Mouse (Mus musculus) left cerebral cortex, adult 18-20 months (tissue): ENCODE results near the gene Lyrm9. TPM values are rescaled to one million over a fixed set of nuclear protein-coding genes. Genes with fewer than 3 reads are reported as not detected.
A peak's percentile ranks its signal among the peaks of the same experiment; 100 is the strongest.

Experiments used
- DNase-seq, 2 experiments: peaks; one replicate each; pipeline ENCODE4 v3.0.0; 2021 to 2022; ENCODE audit warnings: low spot score in 2 of 2, mixed read lengths in 1 of 2
- long read RNA-seq, 2 experiments: library from polyadenylated mRNA; stranded (forward); transcript quantifications; one replicate each; pipeline ENCODE4 v2.0.0; 2021
- total RNA-seq, 2 experiments: library from RNA; stranded (reverse); gene quantifications; 2 replicates each; pipeline ENCODE4 v1.2.3; 2021

Lyrm9 gene
- 10 to 100 TPM; 28.1 to 32.5 TPM for total RNA-seq
- long read RNA-seq, experiment 1, full-length matches to known transcripts, result 11 of 15 reads
- long read RNA-seq, experiment 1, partial matches to known transcripts, result 0 of 15 reads
- long read RNA-seq, experiment 1, other reads (novel, unspliced or antisense), result 4 of 15 reads
- long read RNA-seq, experiment 2, full-length matches to known transcripts, result 1 of 4 reads
- long read RNA-seq, experiment 2, partial matches to known transcripts, result 0 of 4 reads
- long read RNA-seq, experiment 2, other reads (novel, unspliced or antisense), result 3 of 4 reads

GRCm38 (mm10) chr11:78826442-78827013 is at the start of gene Lyrm9:
Gene Lyrm9, plus strand, starts transcription at chr11:78826584.
- peak; percentile 95 to 97 for DNase-seq

- no peak for DNase-seq
Measured at GRCm38 (mm10) chr11:78777851-78778680, 48.3 kb upstream of the Lyrm9 start.

- no peak for DNase-seq
Measured at GRCm38 (mm10) chr11:78780002-78780401, 46.4 kb upstream of the Lyrm9 start.

DNA sequence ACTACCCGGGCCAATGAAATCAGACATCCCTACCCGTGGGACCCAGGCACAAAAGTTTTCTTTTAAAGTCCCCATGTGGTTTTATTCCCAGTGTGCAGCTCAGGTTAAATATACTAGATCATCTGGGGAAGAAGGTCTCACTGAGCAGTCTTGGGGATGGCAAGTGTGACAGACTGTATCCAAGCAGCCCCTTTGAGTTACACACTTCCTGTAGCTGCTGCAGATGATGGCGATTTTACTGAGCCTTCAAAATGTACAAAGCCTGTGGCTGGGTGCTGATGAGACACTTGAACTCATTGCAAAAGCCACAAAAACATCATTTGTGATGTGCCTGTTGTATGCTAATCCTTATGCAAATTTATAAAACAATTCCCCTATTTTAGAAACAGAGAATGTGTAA is 45.8 kb upstream of the Lyrm9 start:
- DNase-seq, result no peak

DNA sequence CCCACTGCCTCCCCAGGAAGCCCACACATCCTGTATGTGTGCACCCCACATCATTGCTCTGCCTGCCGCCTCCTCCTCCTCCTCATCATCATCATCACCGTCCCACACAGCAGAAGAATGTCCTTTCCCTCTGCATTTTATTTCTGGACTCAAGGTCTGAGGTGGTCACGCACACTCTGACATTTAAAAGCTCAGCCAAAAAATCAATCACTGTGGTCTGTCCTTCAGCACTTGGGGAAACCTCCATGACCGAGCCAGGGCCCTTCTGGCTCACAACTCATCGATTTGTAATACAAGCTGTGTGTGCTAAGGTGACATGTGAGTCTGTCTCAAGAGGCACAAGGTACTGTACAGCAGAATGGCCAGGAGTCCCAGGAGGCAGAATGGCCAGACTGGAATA is 44.1 kb upstream of the Lyrm9 start:
- DNase-seq, result no peak

GRCm38 (mm10) chr11:78782791-78783347 is 43.5 kb upstream of the Lyrm9 start:
- no peak for DNase-seq

GRCm38 (mm10) chr11:78786013-78786431 is 40.4 kb upstream of the Lyrm9 start:
- DNase-seq, result no peak

DNA sequence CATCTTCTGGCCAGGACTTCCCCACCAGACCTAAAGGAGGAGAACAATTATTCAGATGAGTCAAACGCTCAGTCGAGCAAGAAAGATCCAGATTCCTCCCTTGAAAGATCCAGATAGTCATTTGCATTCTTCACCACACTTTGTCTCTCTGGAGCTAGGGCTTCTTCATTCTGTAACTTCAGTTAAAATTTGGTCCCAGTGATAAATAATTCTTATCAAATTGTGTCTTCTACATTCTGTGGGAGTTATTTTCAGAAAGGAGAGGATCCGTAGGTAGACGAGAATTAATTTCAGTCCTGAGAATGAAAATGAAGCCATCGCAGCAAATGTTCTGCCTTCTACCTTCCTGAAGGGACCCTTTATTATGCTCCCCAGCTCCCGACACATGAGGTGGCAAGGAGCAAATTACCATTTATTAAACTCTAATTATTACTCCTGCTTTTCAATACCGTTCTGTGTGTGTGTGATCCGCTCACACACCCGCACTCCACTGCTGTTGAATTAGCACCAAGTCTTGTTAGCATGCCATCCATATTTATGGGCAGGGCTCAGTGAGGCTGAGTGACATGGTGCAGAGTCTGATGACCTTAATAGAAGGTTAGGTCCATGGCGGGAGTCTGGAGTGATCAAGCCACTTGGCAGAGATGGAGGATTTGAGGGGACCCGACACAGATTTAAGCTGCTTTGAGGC is 36.9 kb upstream of the Lyrm9 start:
- no peak for DNase-seq

GRCm38 (mm10) chr11:78791582-78791981 is 34.8 kb upstream of the Lyrm9 start:
- DNase-seq, result peak in 1 of 2 experiments; percentile 41

DNA sequence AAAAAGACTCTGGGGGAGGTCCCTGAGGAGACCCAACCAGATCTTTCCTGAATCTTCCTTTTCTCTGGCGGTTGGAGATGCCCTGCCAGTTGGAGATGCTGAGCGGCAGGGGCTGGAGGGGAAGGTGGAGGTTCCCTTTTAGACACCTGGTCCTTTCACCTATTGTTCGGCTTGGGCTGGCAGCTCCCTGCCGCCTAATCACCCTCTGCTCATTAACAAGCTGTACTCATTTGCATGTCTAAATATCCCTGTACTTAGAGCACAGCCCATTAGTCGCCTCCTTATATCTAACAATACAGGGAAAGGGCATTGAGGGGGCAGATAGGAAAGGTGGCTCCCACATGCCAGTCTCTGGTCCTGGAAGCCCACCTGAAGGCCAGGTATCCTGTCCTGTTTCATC is 34.3 kb upstream of the Lyrm9 start:
- DNase-seq, result no peak

- DNase-seq, result peak; percentile 58 to 73
Measured at GRCm38 (mm10) chr11:78792465-78792864, 33.9 kb upstream of the Lyrm9 start.

- DNase-seq, result peak; percentile 51 to 56
Measured at GRCm38 (mm10) chr11:78793116-78793515, 33.3 kb upstream of the Lyrm9 start.

- no peak for DNase-seq
Measured at GRCm38 (mm10) chr11:78796072-78796729, 30.2 kb upstream of the Lyrm9 start.

- no peak for DNase-seq
Measured at GRCm38 (mm10) chr11:78801094-78801493, 25.3 kb upstream of the Lyrm9 start.

DNA sequence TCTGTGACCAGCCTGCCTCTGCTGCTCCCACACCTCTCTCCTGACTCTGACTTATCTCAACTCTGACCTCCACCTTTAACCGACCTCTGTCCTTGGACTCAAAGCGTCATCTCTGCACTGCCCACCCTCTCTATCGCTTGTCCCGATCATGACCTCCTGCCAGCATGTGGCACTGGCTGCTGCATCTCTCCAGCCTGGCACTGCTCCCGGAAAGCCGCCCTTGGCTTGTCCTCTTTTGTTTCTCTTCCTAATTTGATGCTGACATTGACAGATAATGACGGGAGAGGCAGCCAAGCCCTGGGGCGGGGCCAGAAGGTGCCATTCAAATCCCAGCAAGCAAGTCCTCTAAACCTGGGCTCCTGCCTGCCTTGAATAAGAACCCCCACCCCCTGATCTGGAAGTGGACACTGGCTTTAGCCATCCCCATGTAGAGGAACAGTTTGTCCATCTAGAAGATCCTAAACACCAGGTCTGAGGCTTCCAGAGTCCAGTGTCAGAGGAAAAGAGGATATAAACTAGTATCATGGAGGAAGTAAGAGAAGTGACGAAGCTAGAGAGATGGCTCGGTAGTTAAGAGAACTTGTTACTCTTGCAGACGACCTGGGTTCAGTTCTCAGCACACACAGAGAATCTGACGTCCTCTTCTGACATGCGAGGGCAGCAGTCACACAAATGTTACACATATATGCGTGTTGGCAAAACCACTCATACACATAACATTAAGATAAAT is 22.6 kb upstream of the Lyrm9 start:
- no peak for DNase-seq

DNA sequence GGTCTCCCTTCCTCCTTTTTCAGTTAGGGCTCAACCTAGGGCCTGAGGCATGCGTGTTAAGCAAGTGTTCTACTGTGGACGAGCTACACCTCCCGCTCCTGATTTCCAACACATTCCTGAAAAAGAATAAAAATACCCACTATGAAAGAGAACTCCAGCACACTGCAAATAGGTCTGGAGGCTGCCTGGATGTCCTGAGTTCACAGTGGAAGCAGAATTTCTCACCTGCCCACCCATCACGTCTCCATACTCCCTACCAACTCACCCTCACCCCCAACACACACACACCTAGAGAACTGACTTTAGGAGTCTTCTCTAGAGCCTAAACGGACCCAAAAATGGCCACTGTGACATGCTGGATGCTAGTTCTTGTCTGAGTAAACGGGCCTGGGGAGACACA is 21.8 kb upstream of the Lyrm9 start:
- no peak for DNase-seq

DNA sequence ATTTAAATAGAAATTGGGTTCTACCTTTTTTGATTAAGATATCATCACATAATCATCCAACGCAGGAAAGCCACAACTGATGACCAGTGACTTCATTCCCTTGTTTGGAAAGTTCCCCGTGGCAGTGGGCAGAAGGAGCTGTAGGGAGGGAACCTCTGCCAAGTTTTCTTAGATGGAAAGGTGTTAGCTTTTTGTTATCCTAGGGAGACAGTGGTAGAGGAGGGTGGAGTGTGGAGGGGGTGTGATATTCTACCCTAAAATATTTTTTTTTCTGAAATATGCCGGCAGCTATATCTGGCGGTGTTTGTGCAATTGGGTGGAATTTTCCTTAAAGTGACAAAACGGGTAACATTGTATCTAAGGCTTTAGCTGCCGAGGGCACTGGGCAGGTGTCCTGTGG is 21.2 kb upstream of the Lyrm9 start:
- peak; percentile 48 to 66 for DNase-seq

- DNase-seq, result peak; percentile 59 to 69
Measured at GRCm38 (mm10) chr11:78805691-78806137, 20.7 kb upstream of the Lyrm9 start.

DNA sequence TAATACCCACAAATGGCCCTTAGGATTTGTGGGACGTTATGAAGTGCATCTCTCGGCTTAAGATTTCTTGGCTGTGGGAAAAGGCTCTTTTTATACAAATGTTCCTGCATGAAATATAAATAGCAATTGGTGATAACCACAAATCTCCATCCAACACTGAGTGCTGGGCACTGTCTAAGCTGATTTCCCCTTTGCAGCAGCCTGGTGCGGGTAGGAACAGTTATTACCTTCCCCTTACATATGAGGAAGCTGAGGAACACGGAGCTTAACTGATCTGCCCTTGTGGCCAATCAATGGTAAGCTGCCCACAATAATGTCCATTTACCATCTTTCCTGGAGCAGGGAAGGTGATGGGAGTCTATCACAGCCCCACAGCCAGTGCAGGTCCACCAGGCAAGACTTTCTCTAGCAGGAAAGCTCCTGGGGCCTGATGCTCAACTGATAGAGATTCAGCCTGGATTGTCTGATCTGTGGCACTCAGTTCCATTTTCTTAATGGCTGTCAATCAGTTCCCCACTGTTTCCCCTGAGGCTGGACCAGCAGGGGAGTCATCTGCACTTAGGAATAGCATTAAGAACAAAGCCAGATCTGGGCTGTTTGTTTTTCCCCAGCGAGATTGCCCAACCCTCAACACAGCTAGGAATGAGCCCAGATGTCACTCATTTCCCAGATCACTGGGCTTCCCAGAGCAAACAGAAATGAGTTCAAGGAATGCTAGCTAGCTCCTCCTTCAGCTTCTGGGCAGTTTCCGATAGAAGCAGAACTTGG is 18.9 kb upstream of the Lyrm9 start:
- DNase-seq, result no peak
